Mouse (Mus musculus) forebrain, embryonic 16.5 days (tissue): Measurements from ENCODE around the gene Gpc5. TPM values are rescaled to one million over a fixed set of nuclear protein-coding genes. Genes with fewer than 3 reads are reported as not detected.
"Not testable (repeated sequence)": the region's sequence is repeated elsewhere in the genome, so short reads cannot be mapped to it uniquely, and the experiment has no call there.

ENCODE experiments used
- ATAC-seq: fragments of 200-750 bp; cut with Nextera tagmentation; 2 replicates; pipeline ENCODE4 v1.8.0; 2017; ENCODE audit warnings: mild to moderate bottlenecking, moderate library complexity
- H3K27ac ChIP-seq: fragments of 300-500 bp; sonication (generic); 2 replicates; pipeline ENCODE4 v1.5.1; 2014; ENCODE audit warnings: low read length, control low read depth
- H3K27me3 ChIP-seq: fragments of 300-500 bp; sonication (generic); replicated peaks from 2 replicates; pipeline ENCODE4 v1.6.1; 2014; ENCODE audit warnings: low read length; ENCODE audit not compliant: control insufficient read depth, insufficient read depth
- H3K36me3 ChIP-seq: fragments of 300-500 bp; sonication (generic); 2 replicates; pipeline ENCODE4 v1.6.1; 2014; ENCODE audit not compliant: control insufficient read depth, insufficient read depth
- H3K4me1 ChIP-seq: fragments of 300-500 bp; sonication (generic); replicated peaks from 2 replicates; pipeline ENCODE4 v1.6.1; 2014; ENCODE audit warnings: low read length; ENCODE audit not compliant: control insufficient read depth, insufficient read depth
- H3K4me2 ChIP-seq: fragments of 300-500 bp; sonication (generic); 2 replicates; pipeline ENCODE4 v1.6.1; 2014; ENCODE audit warnings: mild to moderate bottlenecking, low read length, control low read depth
- H3K4me3 ChIP-seq: fragments of 300-500 bp; sonication (generic); replicated peaks from 2 replicates; pipeline ENCODE4 v1.5.1; 2014; ENCODE audit warnings: mild to moderate bottlenecking, low read length, control low read depth
- H3K9ac ChIP-seq: fragments of 300-500 bp; sonication (generic); replicated peaks from 2 replicates; pipeline ENCODE4 v1.6.1; 2014; ENCODE audit warnings: low read depth, low read length, control low read depth
- H3K9me3 ChIP-seq: fragments of 300-500 bp; sonication (generic); 2 replicates; pipeline ENCODE4 v1.6.1; 2016; ENCODE audit warnings: low read length; ENCODE audit not compliant: control insufficient read depth
- WGBS: fragments of 180-500 bp; shearing (Covaris S2); extraction: QIAGEN DNeasy Blood & Tissue Kit; methylation state at CpG from one replicate; pipeline ENCODE4 v1.1.7; 2014; 5-methylcytosine and 5-hydroxymethylcytosine counted together
- polyA plus RNA-seq: library from polyadenylated mRNA; unstranded; fragments of >200 nt; fragmentation: Nextera tagmentation; extraction: Ambion mirVana; gene quantifications from 2 replicates; pipeline ENCODE4 v1.2.1, GENCODE M21; 2015

Gene Gpc5
- polyA plus RNA-seq, 1 experiment from 2014 or later, result 3.1 TPM

GRCm38 (mm10) chr14:115052371-115052770 is 39.6 kb upstream of the Gpc5 start:
- no peak for ATAC-seq
- WGBS, result 87% methylated on average over 4 of the region's 4 CpGs
- Histone ChIP-seq H3K4me3 (no peak overlapping the region), H3K27ac (no peak overlapping the region), H3K4me2 (no peak overlapping the region), H3K9me3 (no peaks in the 10 kb centered on the region), H3K9ac (no peak overlapping the region), H3K4me1 (no peaks in the 10 kb centered on the region), H3K36me3 (peaks cover 7% of the 10 kb centered on the region), H3K27me3 (no peaks in the 10 kb centered on the region)

- no peaks in the 10 kb centered on the region for H3K27me3 ChIP-seq
- 95% methylated on average over 4 of the region's 4 CpGs for WGBS
- H3K4me3 ChIP-seq, result no peak overlapping the region
- ATAC-seq, result no peak
- 0 out of 2 replicates have a peak, but pooled peaks cover 2% of the 10 kb centered on the region for H3K36me3 ChIP-seq
- H3K4me1 ChIP-seq, result no peaks in the 10 kb centered on the region
- no peaks in the 10 kb centered on the region for H3K9me3 ChIP-seq
- no peak overlapping the region for H3K4me2 ChIP-seq
- no peak overlapping the region for H3K27ac ChIP-seq
- H3K9ac ChIP-seq, result no peak overlapping the region
These were observed 37.8 kb upstream of the Gpc5 start for GRCm38 (mm10) chr14:115054252-115054651.

GRCm38 (mm10) chr14:115057524-115057923 is 34.5 kb upstream of the Gpc5 start:
- 85% methylated on average over 4 of the region's 4 CpGs for WGBS
- no peak for ATAC-seq
- H3K27ac ChIP-seq, result no peak overlapping the region
- H3K9me3 ChIP-seq, result no peaks in the 10 kb centered on the region
- 0 out of 2 replicates have a peak, but pooled peaks cover 2% of the 10 kb centered on the region for H3K36me3 ChIP-seq
- no peak overlapping the region for H3K4me2 ChIP-seq
- no peaks in the 10 kb centered on the region for H3K4me1 ChIP-seq
- no peak overlapping the region for H3K4me3 ChIP-seq
- no peaks in the 10 kb centered on the region for H3K27me3 ChIP-seq
- H3K9ac ChIP-seq, result no peak overlapping the region

GRCm38 (mm10) chr14:115066164-115066563 is 25.9 kb upstream of the Gpc5 start:
- ATAC-seq, result not testable (repeated sequence)

GRCm38 (mm10) chr14:115070534-115070933 is 21.5 kb upstream of the Gpc5 start:
- Histone ChIP-seq H3K4me2 (no peak overlapping the region), H3K4me3 (no peak overlapping the region), H3K9ac (no peak overlapping the region), H3K27me3 (no peaks in the 10 kb centered on the region), H3K36me3 (no peaks in the 10 kb centered on the region), H3K9me3 (no peaks in the 10 kb centered on the region), H3K4me1 (peaks cover 6% of the 10 kb centered on the region), H3K27ac (no peak overlapping the region)
- whole genome bisulfite sequencing, result 23% methylated on average over 6 of the region's 6 CpGs
- ATAC-seq, result peak; percentile 91

More at GRCm38 (mm10) chr14:115066164-115066563, 25.9 kb upstream of the Gpc5 start:
- not testable (repeated sequence) for H3K4me2 ChIP-seq, H3K27ac ChIP-seq, H3K36me3 ChIP-seq, H3K9ac ChIP-seq, H3K27me3 ChIP-seq, H3K4me3 ChIP-seq, H3K9me3 ChIP-seq, H3K4me1 ChIP-seq
- WGBS, result 80% methylated on average over 2 of the region's 2 CpGs

- H3K9ac ChIP-seq, result no peak overlapping the region
- ATAC-seq, result no peak
- WGBS, result 45% methylated on average over 9 of the region's 9 CpGs
- no peaks in the 10 kb centered on the region for H3K36me3 ChIP-seq
- 0 out of 2 replicates have a peak, but pooled peaks cover 3% of the 10 kb centered on the region for H3K4me1 ChIP-seq
- no peak overlapping the region for H3K4me2 ChIP-seq
- no peak overlapping the region for H3K4me3 ChIP-seq
- H3K9me3 ChIP-seq, result no peaks in the 10 kb centered on the region
- H3K27me3 ChIP-seq, result no peaks in the 10 kb centered on the region
- H3K27ac ChIP-seq, result no peak overlapping the region
These were observed 14.7 kb upstream of the Gpc5 start for GRCm38 (mm10) chr14:115077340-115077739.

- no peak overlapping the region for H3K4me3 ChIP-seq
- H3K9ac ChIP-seq, result no peak overlapping the region
- no peak overlapping the region for H3K27ac ChIP-seq
- WGBS, result 90% methylated on average over 7 of the region's 7 CpGs
- H3K27me3 ChIP-seq, result no peaks in the 10 kb centered on the region
- H3K4me1 ChIP-seq, result 0 out of 2 replicates have a peak, but pooled peaks cover 3% of the 10 kb centered on the region
- no peaks in the 10 kb centered on the region for H3K36me3 ChIP-seq
- H3K4me2 ChIP-seq, result no peak overlapping the region
- ATAC-seq, result no peak
- H3K9me3 ChIP-seq, result no peaks in the 10 kb centered on the region
These were observed 14.0 kb upstream of the Gpc5 start for GRCm38 (mm10) chr14:115078064-115078463.

- WGBS, result 29% methylated on average over 12 of the region's 12 CpGs
- H3K4me2 ChIP-seq, result no peak overlapping the region
These were observed 10.1 kb upstream of the Gpc5 start for GRCm38 (mm10) chr14:115081728-115082502.

GRCm38 (mm10) chr14:115090516-115090915 is 1.5 kb upstream of the Gpc5 start:
- no peak for ATAC-seq
- H3K27ac ChIP-seq, result no peak overlapping the region
- peaks cover 25% of the 10 kb centered on the region for H3K27me3 ChIP-seq
- no peaks in the 10 kb centered on the region for H3K36me3 ChIP-seq
- H3K4me2 ChIP-seq, result no peak overlapping the region
- no peak overlapping the region for H3K4me3 ChIP-seq
- H3K4me1 ChIP-seq, result peaks cover 5% of the 10 kb centered on the region
- no peaks in the 10 kb centered on the region for H3K9me3 ChIP-seq
- H3K9ac ChIP-seq, result no peak overlapping the region
- 87% methylated on average over 4 of the region's 4 CpGs for WGBS

More at GRCm38 (mm10) chr14:115081728-115082502, 10.1 kb upstream of the Gpc5 start:
- no peak overlapping the region for H3K27ac ChIP-seq
- no peaks in the 10 kb centered on the region for H3K9me3 ChIP-seq
- no peak overlapping the region for H3K9ac ChIP-seq
- H3K4me1 ChIP-seq, result 0 out of 2 replicates have a peak, but pooled peaks cover 3% of the 10 kb centered on the region
- no peak overlapping the region for H3K4me3 ChIP-seq
- H3K27me3 ChIP-seq, result no peaks in the 10 kb centered on the region
- peak; percentile 45; the same call in 1 of the 2 replicates for ATAC-seq
- H3K36me3 ChIP-seq, result no peaks in the 10 kb centered on the region
